Mouse (Mus musculus) spleen, postnatal 14 days (tissue): ENCODE measurements around the gene Iqch.

Experiments
- DNase-seq, 2 experiments: peaks; one replicate each; pipeline ENCODE4 v3.0.0; 2021 to 2022; ENCODE audit warnings: low spot score in 2 of 2

Gene Iqch

DNA sequence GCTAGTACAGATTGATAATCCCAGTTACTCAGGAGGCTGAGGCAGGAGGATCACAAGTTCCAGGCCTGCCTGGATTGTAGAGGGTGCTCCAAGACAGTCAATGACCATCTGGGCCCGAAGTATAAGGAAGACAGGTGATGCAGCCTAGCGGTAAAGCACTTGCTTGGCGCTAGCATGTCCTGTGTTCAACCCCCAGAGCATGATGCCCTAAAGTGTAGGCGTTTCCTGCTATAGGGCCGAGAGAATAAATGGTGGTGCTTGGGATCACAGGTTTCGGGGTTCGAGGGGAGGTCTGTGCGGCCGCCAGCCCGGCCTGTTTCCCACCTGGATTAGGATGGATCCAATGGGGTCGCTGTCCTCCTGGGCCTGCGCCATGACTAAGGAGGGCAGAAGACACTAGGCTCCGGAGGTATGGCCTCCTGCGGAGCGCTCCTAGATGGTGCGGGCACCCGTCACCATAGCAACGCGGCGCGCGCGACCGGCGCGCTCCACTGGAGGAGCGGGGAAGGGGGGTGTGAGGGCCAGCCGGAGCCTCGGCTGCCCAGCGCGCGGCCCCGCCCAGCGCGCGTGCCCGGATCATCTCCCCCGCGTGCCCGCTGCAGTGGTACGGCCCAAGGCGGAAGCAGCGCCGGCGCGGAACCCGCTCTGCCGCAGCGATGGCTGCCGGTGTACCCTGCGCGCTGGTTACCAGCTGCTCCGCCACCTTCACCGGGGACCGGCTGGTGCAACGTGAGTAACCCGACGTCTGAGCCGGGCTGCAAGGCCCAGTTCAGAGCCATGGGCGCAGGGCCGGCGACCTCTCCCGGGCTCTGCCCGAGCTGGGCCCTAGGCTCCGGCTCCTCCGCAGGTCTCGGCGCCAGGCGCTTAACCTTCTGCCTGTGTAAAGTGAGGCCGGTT, at the start of gene Iqch, which contains the start of gene Aagab:
Gene Iqch, minus strand, starts transcription at position 451 of the 897 bp plus-strand sequence.
Gene Aagab, plus strand, starts transcription at position 618 of the 897 bp plus-strand sequence.
- peak; percentile 97 to 98 for DNase-seq

DNA sequence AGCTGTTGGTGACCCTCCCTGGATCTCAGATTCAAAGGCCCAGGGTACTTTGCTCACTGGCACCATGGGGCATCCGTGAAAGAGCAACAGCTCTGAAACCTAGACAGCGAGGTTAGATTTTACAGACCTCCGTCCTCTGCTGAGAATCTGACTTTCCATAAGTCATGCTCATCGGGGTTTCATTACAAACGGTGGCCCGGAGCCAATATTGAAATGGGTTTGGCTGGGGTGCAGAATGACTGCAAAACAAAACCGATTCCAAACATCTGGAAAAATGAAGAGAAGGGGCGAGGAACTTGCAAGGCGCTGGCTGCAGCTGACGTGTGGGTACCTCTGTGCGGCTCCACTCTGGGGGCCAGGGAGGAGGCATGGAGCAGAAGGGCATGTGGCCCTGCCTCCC, 49.3 kb upstream of the Iqch start:
- no peak for DNase-seq

- no peak for DNase-seq
Observed at GRCm38 (mm10) chr9:63650905-63651304, 48.6 kb upstream of the Iqch start.

DNA sequence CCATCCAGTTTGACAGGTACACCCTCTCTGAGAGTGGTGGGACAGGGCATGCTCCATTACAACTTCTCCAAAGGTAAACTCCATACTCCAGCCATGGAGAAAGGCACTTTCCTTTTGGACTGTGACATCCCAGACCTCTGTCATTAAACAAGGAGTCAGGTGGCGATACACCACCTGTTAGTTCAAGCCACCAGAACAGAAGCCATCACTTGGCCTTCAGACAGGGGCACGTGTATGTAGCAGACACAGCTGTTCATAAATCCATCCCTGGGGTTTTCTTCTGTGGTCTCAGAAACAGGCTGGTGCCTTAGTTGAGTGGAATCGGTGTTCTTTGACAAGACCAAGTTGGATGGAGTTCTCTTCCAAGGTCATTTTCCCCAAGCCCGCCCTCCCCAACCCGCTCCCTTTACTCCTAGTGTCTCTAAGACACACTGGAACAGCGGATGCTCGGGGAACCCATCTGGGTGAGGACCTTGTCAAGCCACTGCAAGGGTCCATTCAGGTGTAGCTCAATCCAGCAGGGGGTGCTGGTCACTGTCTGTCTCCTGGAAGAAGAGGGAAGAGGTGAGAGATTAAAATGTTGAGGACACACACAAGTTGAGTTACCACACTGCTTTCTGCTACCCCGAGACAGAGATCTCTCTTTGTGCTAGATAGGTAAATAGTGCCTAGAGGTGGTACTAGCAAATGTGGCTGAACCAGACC, 47.7 kb upstream of the Iqch start:
- DNase-seq = peak in 1 of 2 experiments; percentile 21

DNA sequence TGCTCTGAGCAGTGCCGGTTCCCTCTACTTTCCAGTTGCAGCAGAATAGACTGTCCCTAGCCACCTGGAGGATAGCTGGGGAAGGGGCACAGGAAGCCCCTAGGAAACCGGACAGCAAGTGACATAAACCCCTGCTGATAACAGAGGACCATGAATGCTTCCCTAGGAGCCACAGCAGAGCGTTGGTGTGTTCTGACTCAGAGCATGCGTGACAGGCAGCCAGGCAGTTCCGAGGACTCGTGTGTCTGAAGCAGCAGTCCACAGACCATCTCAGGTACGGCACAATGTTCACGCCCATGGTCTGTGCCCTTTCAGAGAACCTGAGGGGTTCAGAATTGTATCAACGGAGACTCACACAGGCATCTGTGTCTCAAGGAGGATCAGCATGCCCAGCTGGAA, 46.2 kb upstream of the Iqch start:
- no peak for DNase-seq

GRCm38 (mm10) chr9:63647581-63648519, 45.6 kb upstream of the Iqch start:
- DNase-seq = no peak

DNA sequence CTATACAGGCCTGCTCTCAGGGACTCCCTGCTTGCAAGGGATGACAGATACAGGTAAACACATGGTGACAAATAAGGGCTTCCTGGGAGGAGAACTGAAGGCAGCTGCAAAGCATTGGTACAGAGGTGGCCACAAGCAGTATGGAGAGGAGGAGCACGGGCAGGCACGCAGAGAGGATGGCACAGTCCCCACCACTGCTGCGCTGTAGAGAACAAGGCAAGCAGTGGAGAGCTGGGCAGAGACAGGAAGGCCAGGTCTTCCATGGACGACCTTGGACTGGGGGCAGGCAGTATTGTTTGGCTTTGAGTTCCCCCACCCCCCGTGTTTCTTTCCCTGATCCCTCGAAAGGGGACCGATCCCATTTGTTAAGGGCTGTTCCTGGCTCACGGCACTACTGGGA, 42.8 kb upstream of the Iqch start:
- no peak for DNase-seq

DNA sequence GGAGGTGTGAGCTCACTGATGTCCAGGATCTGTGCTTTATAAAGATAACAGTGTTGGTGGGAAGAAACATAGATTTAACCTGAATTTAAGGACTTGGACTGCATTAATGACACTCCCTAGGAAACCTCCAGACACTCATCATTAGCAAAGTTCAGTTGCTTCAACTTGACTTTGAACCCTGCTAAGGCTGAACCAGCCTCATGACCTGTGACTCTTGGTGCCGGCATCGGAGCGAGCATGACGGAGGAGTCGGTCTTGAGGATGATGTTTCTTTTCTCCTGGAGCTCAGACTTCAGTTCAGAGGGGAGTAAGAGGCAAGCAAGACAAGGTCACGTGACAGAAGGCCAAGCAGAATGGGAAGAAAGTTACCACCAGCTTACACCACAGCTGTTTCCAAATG, 41.7 kb upstream of the Iqch start:
- no peak for DNase-seq

- DNase-seq = no peak
Observed at GRCm38 (mm10) chr9:63641983-63642646, 39.8 kb upstream of the Iqch start.

DNA sequence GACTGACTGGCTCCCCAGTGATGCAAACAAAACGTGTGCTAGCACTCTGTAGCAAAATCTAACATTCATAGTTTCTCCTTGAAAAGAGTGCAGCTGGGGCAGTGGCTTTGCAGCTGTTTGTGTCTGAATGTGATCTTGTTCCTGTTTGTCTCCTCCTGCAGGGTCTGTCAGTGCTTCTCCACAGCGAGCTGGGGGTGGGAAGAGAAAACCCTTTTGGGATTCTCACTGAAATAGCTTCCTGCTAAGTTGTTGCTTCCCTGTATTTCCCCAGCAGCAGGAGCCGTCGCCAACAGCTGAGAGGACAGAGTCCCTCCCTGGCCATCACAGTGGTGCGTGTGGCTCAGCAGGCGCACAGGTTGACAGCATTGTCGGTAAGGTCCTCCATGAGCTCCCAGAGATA, 33.8 kb upstream of the Iqch start:
- no peak for DNase-seq

GRCm38 (mm10) chr9:63633334-63633733, 31.0 kb upstream of the Iqch start:
- no peak for DNase-seq

DNA sequence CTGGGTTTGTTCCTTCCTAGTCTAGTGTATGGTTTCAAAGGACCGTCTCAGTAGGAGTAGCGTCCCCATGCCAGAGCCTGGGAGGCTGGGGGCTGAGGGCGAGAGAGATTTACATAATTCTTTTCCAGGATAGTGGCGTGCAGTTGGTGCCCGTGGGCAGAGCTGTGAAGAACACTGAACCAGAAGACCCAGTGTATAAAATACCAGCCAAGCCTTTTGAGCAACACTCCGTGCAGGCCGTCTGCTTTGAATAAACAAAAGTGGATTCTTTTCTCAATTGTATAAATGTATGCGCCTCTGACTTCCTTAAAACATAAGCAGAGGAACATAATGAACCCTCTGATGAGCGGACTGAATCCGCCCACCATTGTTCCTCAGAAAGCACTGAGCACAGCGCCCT, 30.6 kb upstream of the Iqch start:
- no peak for DNase-seq

DNA sequence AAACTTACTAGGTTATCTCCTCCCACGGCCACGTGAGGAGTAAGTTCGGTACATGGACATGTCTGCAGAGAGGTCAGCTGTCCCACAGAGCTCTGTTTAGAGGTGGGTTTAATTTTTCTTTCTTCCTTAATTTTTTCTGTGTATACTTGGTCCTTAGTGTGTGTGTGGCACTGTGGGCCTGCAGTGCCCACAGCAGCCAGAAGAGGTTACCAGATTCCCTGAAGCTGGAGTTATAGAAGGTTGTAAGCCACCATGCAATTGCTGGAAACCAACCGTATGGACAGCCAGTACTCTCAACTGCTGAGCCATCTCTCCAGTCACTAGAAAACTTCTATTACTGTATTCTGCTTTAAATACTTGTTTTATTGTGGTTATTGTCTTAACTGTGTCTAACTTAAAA, 29.8 kb upstream of the Iqch start:
- DNase-seq = no peak

DNA sequence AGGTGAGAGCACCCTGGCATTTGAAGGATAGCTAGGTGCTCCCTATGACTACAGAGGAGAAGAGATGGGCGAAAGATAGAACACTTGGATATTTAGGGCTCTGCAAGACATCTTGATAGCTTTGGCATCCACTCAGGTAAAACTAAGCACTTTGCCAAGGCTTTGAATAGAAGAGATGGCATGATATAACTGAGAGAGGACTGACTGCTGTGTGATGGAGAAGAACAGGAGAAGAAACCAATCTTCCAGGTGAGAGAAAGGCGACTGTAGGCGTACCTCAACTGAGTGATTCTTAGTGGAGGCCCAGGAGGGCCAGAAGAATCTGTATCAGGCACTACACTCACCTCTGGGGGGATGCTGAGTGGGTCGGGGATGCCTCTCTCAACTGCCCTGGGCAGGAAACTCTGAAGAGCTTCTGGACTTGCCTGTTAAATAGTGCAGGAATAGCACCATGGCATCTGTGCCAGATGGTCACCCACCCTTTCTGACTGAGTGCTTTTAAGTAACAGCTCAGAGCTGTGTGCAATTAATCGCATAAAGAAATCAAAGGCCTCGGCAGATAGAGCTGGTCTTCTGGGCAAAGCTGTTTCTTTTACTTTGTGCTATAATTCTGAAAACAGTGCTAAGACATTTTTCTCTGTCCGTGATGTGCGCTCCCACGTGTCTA, 22.9 kb upstream of the Iqch start:
- no peak for DNase-seq

GRCm38 (mm10) chr9:63623895-63624569, 21.7 kb upstream of the Iqch start:
- DNase-seq = no peak

- no peak for DNase-seq
Observed at GRCm38 (mm10) chr9:63617967-63618366, 15.7 kb upstream of the Iqch start.

- DNase-seq = no peak
Observed at GRCm38 (mm10) chr9:63614018-63614985, 12.0 kb upstream of the Iqch start.

DNA sequence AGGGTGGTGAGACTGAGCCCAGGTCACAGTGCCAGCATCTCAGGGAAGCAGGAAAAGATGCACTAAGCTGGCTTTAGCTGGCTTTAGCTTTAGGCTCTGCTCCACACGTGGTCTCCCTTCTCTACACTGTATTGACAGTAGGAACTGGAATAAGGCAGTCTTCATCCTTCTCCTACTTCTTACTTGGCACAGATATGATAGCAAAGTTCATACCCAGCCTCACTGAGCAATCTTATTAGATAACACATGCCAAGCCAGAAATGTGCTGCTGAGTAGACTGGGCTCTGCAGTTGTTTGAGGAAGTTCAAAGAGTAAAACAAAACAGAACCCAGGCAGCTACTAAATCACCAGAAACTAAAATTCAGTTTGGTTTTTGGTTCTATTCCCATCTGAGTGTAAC, 11.3 kb upstream of the Iqch start:
- DNase-seq = no peak
